Mouse (Mus musculus): ENCODE measurements around the gene Akap6.

Gene Akap6

DNA sequence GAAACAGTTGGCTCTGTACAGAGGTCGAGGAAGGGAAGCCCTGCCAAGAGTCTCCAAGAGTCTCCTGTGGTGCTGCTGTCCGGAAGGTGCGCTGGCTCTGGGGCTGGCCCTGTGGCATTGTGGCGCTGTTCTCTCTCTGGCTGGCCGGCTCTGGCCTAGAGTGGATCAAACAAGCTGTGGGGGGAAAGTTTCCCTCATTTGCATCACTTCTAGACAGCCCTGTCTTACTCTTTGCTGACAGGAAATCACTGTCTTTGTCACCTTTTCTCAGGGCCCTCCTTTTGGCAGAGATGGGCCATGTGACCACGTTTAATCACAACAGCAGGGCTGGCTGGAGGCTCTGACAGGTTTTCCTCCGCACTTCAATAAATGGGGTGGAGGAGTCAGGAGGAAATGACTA is 333.6 kb downstream of the Akap6 start:
- DNase-seq (ENCODE audit: low spot score in 2 of 2) = no peak

DNA sequence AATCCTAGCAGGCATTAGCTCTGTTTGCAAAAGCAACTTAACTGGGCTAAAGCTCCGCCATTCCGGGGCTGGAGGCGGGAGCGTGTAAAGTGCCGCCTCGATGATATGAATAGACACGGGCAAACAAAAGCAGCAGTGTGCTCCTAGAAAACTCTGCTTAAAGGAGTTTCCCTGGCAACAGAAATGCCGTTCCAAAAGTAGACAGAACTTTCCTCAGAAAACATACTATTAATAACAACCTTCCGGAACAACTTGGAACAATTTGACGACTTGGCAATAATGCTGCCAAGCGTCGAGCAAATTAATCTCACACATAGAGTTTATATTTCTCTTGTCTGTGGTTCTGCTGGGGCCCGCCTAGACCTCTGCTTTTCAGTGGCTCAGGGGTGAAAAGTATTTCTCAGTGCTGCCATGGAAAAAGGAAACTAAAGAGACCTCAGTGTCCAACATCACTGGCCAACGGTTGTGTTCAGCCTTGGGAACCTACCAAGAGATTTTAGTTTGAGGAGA is 334.3 kb downstream of the Akap6 start:
- no peak for DNase-seq (ENCODE audit: low spot score in 2 of 2)

DNA sequence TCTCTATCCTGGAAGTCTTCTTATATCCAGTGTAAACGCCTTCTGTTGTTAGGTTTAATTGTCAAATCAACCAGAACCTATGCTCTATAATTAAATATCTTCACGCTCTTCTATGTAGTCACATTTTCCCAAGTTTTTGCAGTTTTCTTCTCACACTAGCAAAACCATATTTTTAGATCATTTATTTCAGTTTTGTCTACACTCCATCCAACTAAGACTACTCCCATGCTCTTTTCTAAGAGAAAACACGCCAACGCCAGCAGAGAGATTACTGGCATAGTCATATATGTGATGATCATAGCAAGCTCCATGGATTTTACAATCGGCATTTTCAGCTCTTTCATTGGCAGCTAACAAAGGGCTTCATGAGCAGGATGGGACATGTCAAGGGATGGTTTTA is 341.5 kb downstream of the Akap6 start:
- DNase-seq (ENCODE audit: low spot score in 2 of 2) = no peak

DNA sequence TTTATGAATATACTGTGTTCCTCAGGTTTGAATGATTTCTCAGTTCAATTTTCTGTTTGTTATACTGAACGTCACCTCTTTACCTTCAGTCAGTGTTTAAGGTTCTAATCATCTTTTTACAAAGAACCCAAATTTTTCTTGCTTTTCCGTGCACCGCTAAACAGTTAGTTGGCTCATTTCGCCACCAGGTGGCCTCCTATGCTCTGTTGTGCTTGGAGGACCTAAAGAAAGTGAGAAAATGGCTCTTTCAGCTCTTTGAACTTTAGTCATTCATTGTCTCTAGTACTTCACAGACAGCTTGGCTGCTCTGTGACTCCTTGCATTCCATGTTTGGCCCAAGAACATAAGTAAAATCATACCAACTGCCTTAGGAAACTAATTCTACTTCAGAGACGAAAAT is 343.6 kb downstream of the Akap6 start:
- no peak for DNase-seq (ENCODE audit: low spot score in 2 of 2)

DNA sequence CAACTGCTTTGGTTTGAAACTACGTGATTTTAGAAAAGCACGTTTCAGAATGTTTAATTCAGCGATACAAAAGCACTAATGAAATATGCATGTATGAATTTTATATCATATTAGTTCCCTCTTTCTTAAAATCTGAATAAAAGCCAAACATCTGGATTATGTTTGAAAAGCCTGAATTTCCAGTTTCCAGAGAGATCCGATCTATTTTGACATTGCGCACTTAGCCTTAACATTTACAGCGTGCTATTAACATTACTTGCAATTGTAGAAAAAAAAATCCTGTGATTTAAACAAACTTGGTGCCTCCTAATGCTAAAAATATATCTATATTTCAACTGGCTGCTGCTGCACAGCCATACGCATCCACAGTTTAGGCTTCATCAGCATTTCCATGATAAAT is 358.4 kb downstream of the Akap6 start:
- no peak for DNase-seq (ENCODE audit: low spot score in 2 of 2)

DNA sequence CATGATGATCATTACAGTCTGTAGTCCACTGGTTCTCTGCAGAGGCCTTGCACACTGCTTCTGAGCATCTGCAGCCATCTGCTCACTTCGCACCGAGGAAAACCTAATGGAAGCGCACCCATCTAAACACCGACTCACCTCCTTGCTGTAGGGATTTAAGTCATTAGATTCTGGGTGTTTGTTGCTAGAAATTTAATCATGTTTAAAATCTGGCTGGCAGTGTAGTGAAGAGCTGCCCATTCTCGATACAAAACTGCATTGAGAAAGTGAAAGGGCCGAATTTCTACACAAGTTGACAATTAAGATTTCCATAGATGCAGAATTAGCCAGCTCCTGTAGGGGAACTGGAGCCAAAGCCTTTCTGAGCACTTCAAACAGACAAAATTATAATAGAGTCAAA is 361.7 kb downstream of the Akap6 start:
- DNase-seq (ENCODE audit: low spot score in 2 of 2) = no peak

DNA sequence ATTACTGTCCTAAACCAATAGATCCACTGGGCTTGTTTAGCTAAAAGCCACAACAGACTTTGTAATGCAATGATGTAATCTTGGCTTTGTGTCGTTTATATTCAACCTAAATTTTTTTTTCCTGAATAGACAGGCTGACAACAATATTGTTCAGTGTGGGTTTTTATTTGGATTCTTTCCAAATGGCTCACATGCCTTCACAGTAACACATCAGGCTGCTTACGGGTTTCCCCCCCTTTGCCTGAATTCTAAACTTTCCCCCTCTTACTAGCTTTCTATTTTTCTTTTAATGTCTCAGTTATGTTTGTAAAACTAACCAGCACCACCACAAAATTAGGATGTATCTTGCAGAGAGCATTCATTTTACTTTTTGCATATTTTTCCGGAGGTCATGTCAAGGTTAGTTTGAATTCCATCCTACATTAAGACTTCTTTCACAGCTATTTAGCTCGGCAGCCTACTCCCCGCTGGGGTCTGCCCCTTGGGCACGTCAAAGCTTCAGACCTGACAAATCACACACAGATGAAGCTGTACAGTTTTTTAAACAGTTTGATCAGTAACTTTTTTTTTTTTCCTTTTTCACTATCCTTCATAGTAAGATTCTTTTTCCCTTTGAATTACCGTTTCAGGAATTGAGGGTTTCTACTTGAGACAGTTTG is 362.4 kb downstream of the Akap6 start:
- DNase-seq (ENCODE audit: low spot score in 2 of 2) = no peak

DNA sequence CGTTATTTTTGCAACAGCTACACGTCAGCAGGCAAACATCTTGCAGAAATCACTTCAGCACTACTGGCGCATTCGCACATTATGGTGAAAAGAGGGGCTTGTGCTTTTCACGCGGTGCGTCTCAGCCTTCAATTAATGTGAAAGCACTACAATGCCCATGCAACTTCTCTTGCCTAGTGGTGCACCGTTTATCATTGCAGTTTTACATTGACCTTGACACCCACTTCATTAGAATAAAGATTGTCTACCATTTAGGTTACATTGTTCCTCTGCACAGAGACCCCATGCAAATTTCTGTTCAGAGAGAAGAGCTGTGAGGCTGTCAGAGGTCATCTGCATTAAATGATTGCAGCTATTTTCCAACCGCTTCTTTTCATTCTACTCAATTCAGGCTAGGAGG is 363.8 kb downstream of the Akap6 start:
- no peak for DNase-seq (ENCODE audit: low spot score in 2 of 2)

DNA sequence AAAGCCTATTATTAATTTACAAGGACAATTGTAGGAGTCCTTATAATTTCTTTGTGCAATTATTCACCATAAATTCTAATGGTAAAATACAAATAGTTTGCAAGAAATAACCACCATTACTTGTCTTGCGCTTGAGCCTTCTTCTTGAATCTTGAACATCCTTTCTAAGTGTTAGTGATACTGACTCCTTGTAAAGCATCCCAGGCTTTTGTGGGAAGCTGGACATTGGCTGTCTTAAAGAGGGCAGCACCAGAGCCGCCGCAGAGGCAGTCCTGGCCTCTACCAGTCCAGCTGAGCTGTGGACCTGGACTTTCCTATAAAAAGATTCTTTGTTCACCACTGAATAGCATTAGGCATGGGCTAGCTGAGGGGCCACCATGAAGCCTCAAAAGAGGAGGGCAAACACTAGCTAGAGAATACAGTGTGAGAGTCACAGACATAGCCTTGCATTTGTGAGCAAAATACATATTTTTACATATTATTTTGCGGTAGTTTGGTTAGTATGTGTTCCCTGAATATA is 365.1 kb downstream of the Akap6 start:
- no peak for DNase-seq (ENCODE audit: low spot score in 2 of 2)

DNA sequence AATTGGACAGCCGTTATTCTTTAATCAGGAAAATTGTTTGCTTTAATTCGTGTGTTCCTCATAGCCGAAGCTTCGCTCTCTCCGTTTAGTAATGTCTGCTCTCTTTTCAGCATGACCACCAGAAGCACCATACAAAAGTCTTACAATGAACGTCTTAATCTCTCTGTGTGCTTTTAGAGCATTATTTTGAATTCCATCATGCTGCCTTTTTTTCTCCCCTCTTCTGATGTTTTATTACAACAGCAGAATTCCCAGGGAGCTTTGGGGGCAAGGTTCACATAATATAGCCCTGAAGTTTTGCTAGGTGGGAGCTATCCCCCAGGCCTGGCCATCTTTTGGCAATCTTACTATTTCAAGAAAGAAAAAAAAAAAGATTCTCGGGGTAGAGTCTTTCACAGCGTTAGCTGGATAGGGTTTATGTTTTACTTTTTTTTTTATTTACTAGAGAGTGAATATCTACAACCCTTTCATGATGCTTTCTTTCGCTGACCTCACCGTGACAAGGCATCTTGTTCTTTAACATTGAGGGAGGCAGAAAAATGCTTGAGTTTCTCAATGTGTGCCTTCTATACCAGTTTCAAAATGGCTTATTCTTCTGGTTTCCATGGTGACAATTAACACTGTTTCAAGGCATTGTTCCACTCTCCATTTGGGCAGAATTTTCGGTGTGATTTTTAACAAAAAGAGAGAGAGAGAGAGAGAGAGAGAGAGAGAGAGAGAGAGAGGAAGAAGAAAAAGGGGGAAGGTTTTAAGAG is 366.0 kb downstream of the Akap6 start:
- no peak for DNase-seq (ENCODE audit: low spot score in 2 of 2)

DNA sequence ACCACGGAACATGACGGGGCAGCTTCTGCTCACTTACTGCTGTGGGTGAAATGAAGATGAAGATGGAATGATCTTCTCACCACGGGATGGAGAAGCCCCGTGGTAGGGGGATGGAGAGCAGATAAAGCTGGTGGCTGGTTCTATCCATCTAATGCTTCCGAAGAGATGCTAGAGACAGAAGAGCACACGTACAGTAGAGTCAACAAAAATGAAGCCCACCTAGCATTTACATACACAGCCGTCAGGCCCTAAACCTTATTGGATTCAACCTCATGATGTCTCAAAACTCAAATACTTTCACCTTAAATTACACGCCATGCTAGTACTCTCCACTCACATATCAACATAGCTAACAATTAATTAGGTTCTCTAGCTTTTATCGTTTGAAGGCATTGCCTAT is 367.1 kb downstream of the Akap6 start:
- no peak for DNase-seq (ENCODE audit: low spot score in 2 of 2)

DNA sequence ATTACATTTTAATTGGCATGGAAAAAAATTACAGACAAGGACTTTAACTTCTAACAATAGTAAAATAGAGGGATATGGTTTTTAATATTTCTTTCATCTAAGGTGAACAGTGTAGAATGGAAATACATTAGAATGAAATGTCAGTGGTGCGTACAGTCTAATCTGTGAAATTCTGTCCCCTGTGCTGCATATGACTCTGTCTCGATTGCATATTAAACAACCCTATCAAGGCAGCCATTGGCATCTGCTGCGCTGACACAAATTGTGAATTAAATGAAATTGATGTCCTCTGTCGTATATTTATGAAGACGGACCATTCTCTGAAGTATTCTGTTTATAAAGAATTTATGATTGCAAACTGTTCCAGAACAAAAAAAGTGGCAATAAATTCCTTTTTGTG is 371.7 kb downstream of the Akap6 start:
- no peak for DNase-seq (ENCODE audit: low spot score in 2 of 2)

DNA sequence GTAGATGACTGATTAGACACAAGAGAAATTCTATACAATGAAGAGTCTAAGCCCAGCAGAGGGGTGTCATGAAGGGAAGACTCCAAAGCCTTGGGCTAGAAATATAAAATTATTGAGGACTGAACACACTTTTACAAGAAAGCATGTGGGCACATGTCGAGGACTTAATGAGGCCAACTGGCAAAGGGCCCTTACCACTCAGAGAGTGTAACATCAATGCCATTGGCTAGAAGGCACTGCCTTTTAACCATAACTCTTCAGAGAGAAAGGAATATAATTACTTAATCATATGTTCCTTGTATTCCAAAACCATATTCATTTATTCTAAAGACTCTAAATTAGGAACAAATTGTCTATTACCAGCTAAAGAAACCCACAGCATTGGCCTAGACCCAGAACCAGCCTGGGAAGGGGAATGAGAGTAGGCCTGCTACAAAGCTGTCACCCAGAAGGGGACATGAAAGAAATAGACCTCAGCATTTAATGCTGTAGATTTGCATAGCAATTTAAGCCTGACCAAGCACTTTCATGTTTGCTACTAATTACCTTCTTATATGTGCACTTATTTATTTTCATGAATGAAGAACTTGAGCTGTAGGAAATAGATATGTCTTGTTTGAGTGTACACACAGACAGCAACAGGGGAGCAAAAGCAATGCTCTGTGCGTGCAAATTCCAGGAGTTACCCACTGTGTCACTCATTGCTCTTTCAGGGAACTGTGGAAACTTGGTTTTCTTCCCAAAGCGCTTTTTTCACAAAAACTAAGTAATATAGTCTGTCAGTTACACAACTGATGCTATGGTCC is 377.6 kb downstream of the Akap6 start:
- no peak for DNase-seq (ENCODE audit: low spot score in 2 of 2)

DNA sequence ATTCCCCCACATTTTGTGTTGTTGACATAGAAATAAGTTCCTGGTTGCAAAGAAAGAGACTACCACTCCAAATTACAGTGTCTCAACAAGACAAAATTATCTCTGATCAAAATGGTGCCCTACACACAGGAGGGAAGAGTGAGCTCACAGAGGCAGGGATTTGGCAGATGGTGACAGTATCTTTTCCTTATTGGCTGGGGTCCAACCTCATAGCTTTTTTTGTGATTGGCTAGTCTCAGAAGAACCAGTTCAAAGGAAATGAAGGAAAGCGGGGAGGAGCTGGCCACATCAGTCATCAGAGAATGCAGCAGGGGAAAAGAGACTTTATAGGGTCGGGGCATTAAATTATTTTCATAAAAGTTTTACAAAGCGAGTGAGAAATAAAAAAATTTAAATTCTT is 386.6 kb downstream of the Akap6 start:
- DNase-seq (ENCODE audit: low spot score in 2 of 2) = no peak

DNA sequence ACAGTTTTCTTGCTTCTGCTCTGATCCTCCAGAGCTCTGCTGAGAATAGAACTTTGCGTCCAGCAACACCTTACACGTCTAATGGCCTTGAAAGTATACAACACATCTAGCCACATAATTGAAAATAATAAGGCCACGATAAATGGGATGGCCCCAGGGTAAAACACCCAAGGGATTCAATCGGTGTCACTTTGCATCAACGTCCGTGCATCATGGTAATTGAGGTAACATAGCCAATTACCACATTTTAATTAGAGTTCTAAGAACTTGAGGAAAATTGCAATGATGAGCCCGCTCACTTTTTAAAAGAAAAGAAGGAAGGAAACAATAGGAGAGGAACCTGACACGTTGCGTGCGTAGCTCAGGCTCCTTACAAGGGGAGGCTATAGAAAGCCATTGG is 413.1 kb downstream of the Akap6 start:
- no peak for DNase-seq (ENCODE audit: low spot score in 2 of 2)

DNA sequence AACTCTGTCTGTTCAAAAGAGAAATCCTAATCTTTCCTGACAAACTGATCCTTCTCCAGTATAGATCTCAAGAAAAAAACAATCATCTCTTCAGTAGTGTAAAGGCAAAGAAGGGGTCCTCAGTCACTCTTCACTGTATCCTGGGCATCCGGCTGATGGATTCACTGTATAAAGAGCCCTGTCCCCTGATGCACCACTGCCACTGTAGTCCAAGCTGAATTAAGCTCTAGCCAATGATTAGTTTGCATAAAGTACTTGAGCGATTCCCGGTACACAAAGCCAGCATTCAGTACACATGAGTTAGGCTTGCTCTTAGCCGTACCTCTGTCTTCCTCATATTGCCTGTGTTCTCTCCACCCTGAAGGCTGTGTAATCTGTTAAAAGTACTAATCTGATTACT is 420.2 kb downstream of the Akap6 start:
- no peak for DNase-seq (ENCODE audit: low spot score in 2 of 2)

DNA sequence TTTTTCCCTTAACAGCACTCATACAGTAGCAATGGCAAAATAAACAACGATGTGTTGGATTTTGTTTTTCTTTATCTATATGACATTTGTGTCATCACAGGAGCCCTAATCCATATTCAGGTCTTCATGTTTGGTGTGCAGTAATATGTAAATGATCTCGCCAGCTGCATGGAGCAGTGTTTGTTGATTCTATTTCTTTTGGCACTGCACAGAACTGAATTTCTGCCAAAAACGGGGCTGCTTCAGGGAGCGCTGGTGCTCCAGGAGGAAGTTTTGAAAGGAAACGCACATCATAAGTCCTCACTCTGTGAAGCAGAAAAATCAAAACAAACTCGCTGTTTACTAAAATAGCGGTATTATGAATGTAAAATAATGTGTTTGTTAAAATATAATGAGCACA is 424.9 kb downstream of the Akap6 start:
- DNase-seq (ENCODE audit: low spot score in 2 of 2) = no peak

DNA sequence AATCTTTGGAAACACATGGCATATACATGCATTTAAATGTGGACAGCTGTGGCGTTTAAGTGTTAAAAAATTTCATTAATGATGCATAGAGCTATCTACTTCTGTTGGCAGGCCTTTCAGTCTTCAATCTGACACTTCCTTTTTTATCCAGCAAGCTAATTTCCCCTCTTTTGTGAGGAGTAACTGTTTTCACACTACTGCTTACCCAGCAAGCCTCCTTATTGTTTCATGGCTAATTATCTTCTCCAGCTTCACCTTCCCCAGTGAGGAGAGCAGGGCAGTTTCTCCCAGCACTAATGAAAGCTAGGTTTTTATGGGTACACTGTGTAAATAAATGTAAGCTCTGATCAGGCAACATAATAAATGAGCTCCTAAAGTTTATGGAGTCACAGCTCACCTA is 425.5 kb downstream of the Akap6 start:
- no peak for DNase-seq (ENCODE audit: low spot score in 2 of 2)

DNA sequence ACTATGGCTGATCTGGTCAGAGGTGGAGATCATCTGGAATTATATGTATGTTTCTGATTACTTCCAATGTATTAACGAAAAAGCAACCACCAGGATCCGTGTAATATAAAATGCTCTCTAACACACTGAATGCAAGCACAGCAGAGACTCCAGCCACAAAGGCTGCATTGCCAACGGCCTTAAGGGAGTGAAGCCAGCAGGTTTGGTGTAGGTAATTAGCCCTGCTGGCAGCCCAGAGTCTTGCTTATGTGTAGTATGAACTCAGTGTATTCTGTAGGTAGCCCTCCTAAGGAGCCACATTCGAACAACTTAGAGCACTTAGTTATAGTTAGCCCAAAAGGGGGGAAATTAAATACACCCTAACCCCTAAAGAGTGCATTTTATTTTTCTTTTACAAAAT is 426.1 kb downstream of the Akap6 start:
- DNase-seq (ENCODE audit: low spot score in 2 of 2) = no peak

DNA sequence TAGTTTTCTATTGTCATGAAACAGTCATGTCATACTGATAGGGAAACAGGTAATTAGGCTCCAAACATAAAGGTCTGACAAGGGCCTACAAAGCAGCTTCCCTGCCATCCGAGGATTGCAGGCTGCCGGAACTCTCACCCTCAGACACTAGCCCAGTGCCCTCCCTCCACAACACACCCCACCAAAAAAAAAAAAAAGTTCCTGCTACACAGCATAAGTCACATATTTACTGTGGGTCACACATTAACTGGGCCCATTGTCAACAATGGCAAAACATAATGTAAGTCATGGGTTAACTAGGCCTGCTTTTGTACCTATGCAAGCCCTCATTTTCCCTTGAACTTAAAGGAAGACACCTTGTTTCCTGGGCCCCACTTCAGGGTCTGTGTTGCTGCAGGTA is 435.0 kb downstream of the Akap6 start:
- DNase-seq (ENCODE audit: low spot score in 2 of 2) = no peak

DNA sequence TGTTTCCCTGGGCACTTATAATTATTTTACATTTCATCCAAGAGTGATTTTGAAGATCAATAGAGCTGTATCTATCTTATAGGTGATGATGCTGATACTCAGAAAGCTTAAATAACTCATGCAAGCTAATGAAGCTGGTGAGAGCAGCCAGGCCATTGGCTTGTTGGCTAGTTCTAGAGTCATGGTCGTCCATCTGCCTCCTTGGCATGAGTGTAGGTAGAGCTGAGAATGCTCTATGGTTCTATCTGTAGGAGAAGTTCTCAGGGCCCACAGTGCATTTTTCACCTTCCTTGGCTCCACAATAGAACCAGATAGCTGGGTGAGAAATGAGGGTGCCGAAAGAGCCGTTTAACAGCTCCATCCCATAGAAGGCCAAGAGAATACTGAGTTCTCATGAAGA is 438.1 kb downstream of the Akap6 start:
- no peak for DNase-seq (ENCODE audit: low spot score in 2 of 2)

DNA sequence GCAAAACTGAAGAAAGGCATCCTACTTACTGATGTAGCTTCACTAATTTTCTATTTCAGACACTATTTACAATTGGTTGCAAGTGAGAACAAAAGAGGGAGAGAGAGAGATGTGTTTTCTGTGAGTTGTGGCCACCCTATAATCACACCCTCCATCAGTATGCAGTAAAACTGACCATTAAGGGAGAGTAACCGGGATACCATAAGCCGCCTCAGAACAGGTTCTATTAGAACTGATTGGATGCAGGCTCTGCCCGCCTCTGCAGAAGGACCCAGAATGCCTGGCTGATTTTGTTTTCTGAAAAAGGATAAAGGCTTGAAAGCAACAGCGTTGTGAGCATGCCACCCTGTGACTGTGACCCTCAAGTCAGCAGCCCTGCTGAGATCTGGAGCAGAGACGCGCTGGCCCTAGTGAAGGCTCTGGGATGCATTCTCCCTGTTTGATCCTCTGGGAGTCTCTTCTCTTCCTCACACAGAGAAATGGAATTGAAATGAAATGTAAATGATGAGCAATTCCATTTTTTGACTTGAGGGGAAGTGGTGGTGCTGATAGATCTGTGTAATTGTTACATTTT is 445.0 kb downstream of the Akap6 start:
- no peak for DNase-seq (ENCODE audit: low spot score in 2 of 2)

Data from spleen, postnatal 36 days (tissue).